Mouse (Mus musculus) urinary bladder, adult 18-20 months (tissue): ENCODE data around the gene Pigu.

Experiments
- DNase-seq, 2 experiments: peaks; one replicate each; pipeline ENCODE4 v3.0.0; 2022; ENCODE audit warnings: low spot score in 2 of 2, mixed read lengths in 2 of 2

Gene Pigu

DNA sequence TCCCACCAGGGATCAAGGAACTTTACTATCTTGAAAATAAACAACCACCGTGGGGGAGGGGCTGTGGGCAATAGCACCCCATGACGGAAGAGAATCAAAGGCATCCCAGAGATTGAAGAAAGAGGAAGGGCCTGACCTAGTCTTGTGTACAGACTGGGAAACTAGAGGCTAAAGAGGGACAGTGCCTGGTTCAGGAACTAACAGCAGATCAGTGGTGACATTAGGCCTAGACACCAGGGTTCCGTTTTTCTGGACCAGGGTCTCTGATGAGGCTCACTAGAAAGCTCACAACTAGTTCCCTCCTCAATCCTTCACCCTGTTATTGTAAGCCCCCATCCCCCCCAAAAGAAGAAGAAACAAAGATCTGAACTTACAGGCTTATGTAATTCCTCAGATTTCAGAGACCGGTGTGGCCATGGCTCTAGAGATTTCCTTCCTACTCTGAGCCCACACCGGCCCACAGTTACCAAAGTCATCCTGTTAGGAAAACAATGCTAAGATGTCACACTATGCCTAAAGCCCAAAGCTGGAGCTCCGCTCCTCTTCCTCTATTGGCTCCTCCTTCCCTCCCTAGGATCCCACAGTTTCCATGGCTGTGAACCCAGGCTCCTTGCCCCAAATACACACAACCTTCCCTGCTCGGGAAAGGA, 10.5 kb upstream of the Pigu start:
- DNase-seq, result no peak

GRCm38 (mm10) chr2:155357686-155358399, 613 bp upstream of the Pigu start:
- DNase-seq, result peak in 1 of 2 experiments; percentile 12

DNA sequence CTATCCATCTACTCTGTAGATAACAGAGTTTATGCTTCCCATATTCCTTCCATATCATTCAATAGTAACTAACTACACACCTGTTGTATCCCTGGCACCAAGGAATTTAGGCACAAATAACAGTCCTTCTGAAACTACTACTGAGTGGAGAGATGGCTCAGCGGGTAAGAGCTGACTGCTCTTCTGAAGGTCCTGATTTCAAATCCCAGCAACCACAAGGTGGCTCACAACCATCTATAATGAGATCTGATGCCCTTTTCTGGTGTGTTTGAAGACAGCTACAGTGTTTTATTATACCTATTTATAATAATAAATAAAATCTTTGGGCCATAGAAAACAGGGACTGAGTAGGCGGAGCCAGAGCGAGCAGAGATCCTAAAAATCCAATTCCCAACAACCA, 2.8 kb downstream of the Pigu start:
- DNase-seq, result no peak

DNA sequence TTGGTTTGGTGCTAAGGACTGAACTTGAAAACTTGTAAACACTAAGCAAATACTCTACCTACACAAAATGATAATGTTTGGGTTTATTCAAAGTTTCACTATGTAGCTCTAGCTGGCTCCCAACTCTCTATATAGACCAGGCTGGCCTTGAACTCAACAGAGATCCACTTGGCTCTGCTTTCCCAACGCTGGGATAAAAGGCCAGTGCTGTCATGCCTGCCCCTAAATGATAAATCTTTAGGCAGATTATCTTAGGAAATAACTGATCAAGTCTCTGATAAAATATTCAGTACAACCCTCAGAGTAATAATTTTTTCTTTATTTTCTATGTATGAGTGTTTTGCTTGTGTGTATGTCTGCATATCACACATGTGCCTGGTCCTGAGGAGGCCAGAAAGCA, 10.6 kb downstream of the Pigu start:
- no peak for DNase-seq

DNA sequence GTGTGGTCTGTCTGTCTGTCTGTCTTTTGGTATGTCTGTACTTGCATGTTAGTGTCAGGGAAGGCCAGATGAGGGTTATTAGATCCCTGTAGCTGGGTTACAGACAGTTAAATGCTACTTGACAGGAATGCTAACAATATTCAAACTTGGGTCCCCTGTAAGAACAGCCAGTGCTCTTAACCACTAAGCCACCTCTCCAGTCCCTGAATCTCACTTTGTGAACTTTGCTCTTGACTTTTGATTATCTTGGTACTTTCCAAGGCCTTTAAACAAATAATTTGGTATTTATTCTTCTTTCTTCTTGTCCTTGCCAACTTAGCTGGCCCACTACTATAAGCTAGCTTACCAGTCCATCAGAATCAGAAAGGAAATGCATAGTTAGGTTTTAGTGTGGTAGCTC, 17.1 kb downstream of the Pigu start:
- DNase-seq, result no peak

DNA sequence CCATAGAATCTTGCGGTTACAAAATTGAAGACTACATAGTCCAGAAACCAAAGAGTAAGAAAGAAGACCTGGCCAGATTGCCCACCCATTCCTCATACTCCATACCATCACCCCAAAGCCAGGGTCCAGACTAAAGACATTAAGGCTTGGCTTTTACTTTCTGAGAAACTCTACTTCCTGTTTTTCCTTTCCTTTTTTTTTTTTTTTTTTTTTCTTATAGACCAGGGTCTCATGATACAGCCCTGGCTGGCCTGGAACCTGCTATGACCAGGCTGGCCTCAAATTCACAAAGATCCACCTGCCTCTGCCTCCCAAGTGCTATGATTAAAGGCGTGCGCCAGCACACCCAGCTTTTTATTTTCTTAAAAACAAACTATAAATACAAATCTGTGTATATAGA, 21.0 kb downstream of the Pigu start:
- no peak for DNase-seq

DNA sequence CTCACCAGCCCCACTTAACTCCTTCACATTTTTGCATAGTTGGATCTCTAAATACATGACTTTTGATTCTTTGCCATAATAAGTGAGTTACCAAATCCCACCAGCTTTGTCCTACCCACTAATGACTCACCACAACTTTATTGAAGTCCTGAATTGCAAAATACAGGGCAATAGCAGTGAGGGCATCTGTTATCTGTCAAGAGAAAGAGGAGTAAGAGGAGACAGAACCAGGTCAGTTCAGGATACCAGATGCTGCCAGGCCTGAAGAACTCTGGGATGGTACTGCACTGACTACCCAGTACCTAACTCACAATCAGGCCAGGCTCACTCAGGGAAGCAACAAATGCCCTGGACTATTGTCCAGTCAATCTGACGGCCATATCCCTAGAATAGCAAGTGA, 22.0 kb downstream of the Pigu start:
- no peak for DNase-seq

DNA sequence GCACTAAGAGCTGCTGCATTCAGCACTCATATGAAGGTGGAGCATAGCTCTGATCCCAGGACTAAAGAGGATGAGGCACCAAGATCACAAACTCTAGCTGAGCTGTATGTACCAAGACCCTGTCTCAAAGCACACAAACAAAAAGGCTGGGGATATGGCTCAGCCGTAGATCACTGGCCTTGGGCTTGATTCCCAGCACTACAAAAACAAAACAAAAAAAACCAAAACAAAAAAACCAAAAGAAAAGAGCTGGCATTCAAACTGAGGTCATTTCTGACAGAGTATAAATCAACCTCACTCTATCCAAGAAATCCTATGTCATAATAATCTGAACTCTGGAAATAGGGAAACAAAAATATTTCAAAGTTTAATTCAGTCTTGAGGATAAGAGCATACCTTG, 23.8 kb downstream of the Pigu start:
- DNase-seq, result no peak

DNA sequence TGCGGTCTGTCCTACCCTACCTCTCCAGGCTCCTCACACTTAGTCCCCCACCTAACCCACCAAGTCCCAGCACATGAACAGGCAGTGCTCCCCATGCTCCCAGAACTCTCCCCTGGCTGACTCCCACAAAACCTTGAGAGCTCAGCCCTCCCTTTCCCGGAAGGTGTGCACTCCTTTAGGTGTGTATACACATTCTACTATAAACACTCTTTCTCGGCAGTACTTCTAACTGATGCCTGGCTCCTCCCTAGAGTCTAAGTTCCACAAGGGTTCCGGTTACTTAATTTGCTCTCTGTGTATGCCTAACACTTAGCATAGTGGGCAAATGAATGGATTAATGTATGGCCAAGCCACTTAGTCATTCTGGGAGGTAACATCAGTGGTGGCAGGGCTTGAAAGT, 25.9 kb downstream of the Pigu start:
- DNase-seq, result no peak

GRCm38 (mm10) chr2:155330811-155331210, 26.4 kb downstream of the Pigu start:
- DNase-seq, result no peak

DNA sequence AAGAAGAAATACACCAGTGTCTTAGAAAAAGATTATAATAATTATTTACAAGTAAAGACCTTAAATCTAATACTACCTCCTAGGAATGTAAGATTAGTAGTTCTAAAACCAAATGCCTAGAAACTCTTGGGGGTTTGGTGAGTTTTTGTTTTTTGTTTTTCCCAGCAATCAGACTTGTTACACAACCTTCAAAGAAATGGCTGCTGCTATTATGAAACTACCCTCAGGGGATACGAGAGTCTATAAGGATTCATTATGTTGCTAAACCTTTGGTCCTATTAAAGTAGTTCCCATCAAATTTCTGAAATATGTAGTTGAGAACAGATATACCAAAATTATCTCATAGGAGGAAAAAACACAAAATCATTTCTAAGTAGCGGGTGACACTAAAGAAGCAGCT, 27.5 kb downstream of the Pigu start:
- DNase-seq, result no peak

GRCm38 (mm10) chr2:155328906-155329305, 28.3 kb downstream of the Pigu start:
- DNase-seq, result no peak

- DNase-seq, result no peak
Observed at GRCm38 (mm10) chr2:155327906-155328305, 29.3 kb downstream of the Pigu start.

GRCm38 (mm10) chr2:155326001-155326400, 31.2 kb downstream of the Pigu start:
- DNase-seq, result no peak

GRCm38 (mm10) chr2:155320596-155320995, 36.6 kb downstream of the Pigu start:
- no peak for DNase-seq

GRCm38 (mm10) chr2:155318618-155319017, 38.6 kb downstream of the Pigu start:
- no peak for DNase-seq

DNA sequence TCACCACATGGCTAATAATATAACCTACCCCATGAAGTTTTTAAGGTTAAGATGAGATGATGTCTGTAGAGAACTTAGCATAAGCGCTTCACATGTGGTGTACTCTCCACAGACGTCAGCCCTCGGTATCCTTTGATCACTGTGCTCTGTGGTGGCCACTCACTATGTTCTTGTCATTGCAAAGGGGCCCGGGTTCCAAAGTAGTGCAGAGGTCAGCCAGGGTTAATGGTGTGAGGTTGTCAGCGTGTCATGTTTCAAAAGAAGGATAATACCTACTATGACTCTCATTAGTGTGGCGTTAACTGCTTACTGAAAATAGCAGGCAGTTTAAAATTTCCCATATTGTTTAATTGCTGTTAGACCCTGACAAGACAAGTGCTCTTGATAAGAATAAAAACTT, 43.6 kb downstream of the Pigu start:
- no peak for DNase-seq

GRCm38 (mm10) chr2:155308936-155309592, 48.2 kb downstream of the Pigu start:
- DNase-seq, result no peak

GRCm38 (mm10) chr2:155299563-155299962, 57.7 kb downstream of the Pigu start:
- peak in 1 of 2 experiments; percentile 59 for DNase-seq

DNA sequence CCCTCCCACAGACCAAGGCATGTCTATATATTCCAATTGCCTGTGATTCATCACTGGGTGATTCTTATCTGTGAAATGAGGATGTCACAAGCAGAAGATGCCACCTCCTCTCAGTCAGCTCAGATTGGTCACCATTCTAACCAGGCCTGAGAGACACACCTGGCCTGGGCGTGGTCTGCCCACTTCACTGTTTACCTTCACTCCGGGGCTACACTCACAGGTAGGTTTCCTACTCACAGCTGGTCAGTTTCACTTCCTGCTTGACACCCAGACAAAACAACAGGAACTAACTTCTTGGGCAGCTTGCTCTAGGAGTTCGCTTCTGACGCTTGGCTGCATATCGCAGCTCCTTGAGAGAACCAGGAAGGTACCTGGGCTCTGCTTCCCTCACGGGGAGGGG, 61.8 kb downstream of the Pigu start:
- peak in 1 of 2 experiments; percentile 37 for DNase-seq

DNA sequence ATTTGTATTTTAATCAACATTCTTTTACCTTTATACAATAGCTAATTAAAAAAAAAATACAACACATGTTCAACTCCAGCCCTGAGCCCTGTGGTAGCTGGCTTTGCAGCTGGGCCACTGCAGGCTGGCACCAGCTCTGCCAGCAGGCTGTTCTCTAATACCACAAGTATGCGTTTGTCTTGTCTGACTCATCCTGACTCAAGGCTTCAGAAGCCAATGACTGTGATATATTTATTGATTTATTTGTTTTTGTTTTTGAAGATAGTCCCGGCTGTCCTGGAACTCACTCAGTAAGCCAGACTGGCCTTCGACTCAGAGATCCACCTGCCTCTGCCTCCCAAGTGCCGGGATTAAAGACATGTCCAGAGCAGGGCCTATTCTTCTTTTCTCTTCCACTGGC, 63.3 kb downstream of the Pigu start:
- no peak for DNase-seq

GRCm38 (mm10) chr2:155293382-155293781, 63.8 kb downstream of the Pigu start:
- DNase-seq, result no peak

DNA sequence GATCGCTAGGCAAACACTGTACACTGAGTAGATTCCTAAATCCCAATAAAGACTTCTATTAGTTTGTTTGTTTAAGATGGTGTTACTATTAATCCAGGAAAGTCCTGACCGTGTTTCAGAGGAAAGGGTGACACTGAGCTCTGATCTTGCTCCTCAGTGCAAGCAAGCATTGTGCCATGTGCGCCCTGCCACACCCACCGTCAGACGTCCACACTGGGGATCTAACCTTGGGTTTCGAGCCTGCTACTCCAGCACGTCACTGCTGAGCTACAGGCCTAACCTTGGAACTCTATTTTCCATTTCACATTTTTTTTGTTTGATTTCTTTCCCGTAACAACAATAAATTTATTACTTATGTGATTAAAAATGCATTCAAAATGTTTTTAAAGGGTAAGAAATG, 67.2 kb downstream of the Pigu start:
- no peak for DNase-seq
